Mouse (Mus musculus): ENCODE measurements at regions not wholly inside any gene's neighbourhood (a gene's known extent, or its start where the extent isn't known, plus 50 kb on each side); places are given as distances from the start of the nearest gene placed in this dataset.

DNA sequence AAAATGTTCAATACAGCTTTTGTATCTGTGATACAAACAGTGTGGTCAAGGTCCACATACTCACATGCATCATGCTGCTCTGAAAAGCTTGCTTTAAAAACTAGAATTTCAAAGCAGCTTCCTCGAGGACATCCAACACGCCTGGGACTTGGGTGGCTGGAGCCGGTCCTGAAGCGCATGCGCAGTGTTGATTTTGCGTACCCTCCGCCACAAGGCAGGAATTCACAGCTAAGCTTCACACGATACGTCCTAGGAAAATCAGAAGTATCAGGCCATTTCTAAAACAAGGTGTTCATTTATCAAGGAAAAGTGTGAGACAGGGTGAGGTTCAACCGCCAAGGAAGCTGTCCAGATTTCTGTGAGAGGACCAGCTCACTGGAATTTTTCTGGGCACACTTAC is 202.1 kb upstream of the Daam1 start:
- no peaks in the 10 kb centered on the region for H3K9me3 ChIP-seq (ENCODE audit: control insufficient read depth, low read length)
- 92% methylated on average over 10 of the region's 10 CpGs for WGBS
- no peak overlapping the region for H3K4me2 ChIP-seq (ENCODE audit: low read depth, severe bottlenecking)
- ATAC-seq (ENCODE audit: insufficient number of reproducible peaks, low FRiP score, low TSS enrichment, low read depth) (no peak), DNase-seq (ENCODE audit: low spot score) (no peak)
- H3K4me3 ChIP-seq (ENCODE audit: low read depth, low read length), result no peak overlapping the region
- H3K4me1 ChIP-seq (ENCODE audit: control insufficient read depth, insufficient read depth, low read length), result 0 out of 2 replicates have a peak, but pooled peaks cover 2% of the 10 kb centered on the region
- no peaks in the 10 kb centered on the region for H3K36me3 ChIP-seq (ENCODE audit: control insufficient read depth, insufficient read depth, low read length)
- no peaks in the 10 kb centered on the region for H3K27me3 ChIP-seq (ENCODE audit: control insufficient read depth, insufficient read depth, low read length)
- no peak overlapping the region for H3K27ac ChIP-seq (replicated peaks; ENCODE audit: low read depth, low read length)
- H3K9ac ChIP-seq (ENCODE audit: low read length), result no peak overlapping the region

- no peak overlapping the region for H3K4me3 ChIP-seq (ENCODE audit: low read depth, low read length)
- no peaks in the 10 kb centered on the region for H3K36me3 ChIP-seq (ENCODE audit: control insufficient read depth, insufficient read depth, low read length)
- H3K4me2 ChIP-seq (ENCODE audit: low read depth, severe bottlenecking), result no peak overlapping the region
- ATAC-seq (ENCODE audit: insufficient number of reproducible peaks, low FRiP score, low TSS enrichment, low read depth) (no peak), DNase-seq (ENCODE audit: low spot score) (no peak)
- no peaks in the 10 kb centered on the region for H3K27me3 ChIP-seq (ENCODE audit: control insufficient read depth, insufficient read depth, low read length)
- no peaks in the 10 kb centered on the region for H3K9me3 ChIP-seq (ENCODE audit: control insufficient read depth, low read length)
- H3K27ac ChIP-seq (replicated peaks; ENCODE audit: low read depth, low read length), result no peak overlapping the region
- 0 out of 2 replicates have a peak, but pooled peaks cover 2% of the 10 kb centered on the region for H3K4me1 ChIP-seq (ENCODE audit: control insufficient read depth, insufficient read depth, low read length)
- 89% methylated on average over 3 of the region's 3 CpGs for WGBS
- no peak overlapping the region for H3K9ac ChIP-seq (ENCODE audit: low read length)
Observed at GRCm38 (mm10) chr12:71630386-71630785, 200.5 kb upstream of the Daam1 start.

DNA sequence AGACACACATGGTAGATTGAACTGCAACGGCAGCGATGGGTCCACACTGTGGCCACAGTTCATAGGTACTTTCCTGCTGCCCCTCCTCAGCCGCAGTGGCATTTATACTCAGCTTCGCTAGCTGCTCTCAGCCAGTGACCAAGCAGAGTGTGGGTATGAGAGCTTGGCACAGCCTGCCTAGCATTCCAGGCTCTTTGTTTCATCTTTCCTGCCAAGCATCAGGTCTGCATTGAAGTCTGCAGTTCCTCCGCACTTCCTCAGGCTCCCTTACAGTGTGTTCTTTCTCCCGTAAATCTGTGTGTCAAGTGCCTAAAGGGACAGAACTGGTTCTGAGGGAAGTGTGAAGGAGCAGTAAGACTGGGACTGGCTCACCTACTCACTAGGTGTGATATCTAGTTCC is 194.6 kb upstream of the Daam1 start:
- Histone ChIP-seq H3K27me3 (ENCODE audit: control insufficient read depth, insufficient read depth, low read length) (no peaks in the 10 kb centered on the region), H3K36me3 (ENCODE audit: control insufficient read depth, insufficient read depth, low read length) (no peaks in the 10 kb centered on the region)
- 89% methylated on average over 6 of the region's 6 CpGs for WGBS

GRCm38 (mm10) chr12:71637248-71637647 is 193.6 kb upstream of the Daam1 start:
- no peaks in the 10 kb centered on the region for H3K27me3 ChIP-seq (ENCODE audit: control insufficient read depth, insufficient read depth, low read length)
- H3K4me3 ChIP-seq (ENCODE audit: low read depth, low read length), result no peak overlapping the region
- 75% methylated on average over 3 of the region's 3 CpGs for WGBS
- no peak overlapping the region for H3K9ac ChIP-seq (ENCODE audit: low read length)
- DNase-seq (ENCODE audit: low spot score) (no peak), ATAC-seq (ENCODE audit: insufficient number of reproducible peaks, low FRiP score, low TSS enrichment, low read depth) (no peak)
- H3K36me3 ChIP-seq (ENCODE audit: control insufficient read depth, insufficient read depth, low read length), result no peaks in the 10 kb centered on the region
- no peaks in the 10 kb centered on the region for H3K9me3 ChIP-seq (ENCODE audit: control insufficient read depth, low read length)
- no peak overlapping the region for H3K27ac ChIP-seq (replicated peaks; ENCODE audit: low read depth, low read length)
- H3K4me1 ChIP-seq (ENCODE audit: control insufficient read depth, insufficient read depth, low read length), result no peaks in the 10 kb centered on the region
- H3K4me2 ChIP-seq (ENCODE audit: low read depth, severe bottlenecking), result no peak overlapping the region

More for the DNA sequence above, 194.6 kb upstream of the Daam1 start:
- H3K4me2 ChIP-seq (ENCODE audit: low read depth, severe bottlenecking), result no peak overlapping the region
- no peaks in the 10 kb centered on the region for H3K9me3 ChIP-seq (ENCODE audit: control insufficient read depth, low read length)
- no peak overlapping the region for H3K4me3 ChIP-seq (ENCODE audit: low read depth, low read length)
- H3K9ac ChIP-seq (ENCODE audit: low read length), result no peak overlapping the region
- no peak overlapping the region for H3K27ac ChIP-seq (replicated peaks; ENCODE audit: low read depth, low read length)
- DNase-seq (ENCODE audit: low spot score) (no peak), ATAC-seq (ENCODE audit: insufficient number of reproducible peaks, low FRiP score, low TSS enrichment, low read depth) (no peak)
- no peaks in the 10 kb centered on the region for H3K4me1 ChIP-seq (ENCODE audit: control insufficient read depth, insufficient read depth, low read length)

DNA sequence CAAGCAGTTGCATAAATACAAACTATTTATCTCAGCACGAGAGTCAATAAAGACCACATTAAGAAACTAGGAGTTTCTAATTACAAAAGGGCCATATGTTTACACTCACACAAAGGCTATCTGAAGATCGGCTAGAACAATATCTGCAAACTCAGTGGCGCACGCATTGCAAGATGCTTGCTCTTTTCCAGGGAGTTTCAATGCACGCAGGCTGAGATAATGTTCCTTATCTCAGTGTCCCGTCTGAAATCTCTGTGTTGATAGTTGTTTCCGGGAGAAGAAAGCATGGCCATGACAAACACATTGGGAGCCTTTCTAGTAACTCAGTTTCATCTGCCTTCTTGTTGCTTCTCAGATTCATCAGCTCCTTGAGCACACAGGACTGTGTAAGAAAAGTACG is 192.6 kb upstream of the Daam1 start:
- Histone ChIP-seq H3K9ac (ENCODE audit: low read length) (no peak overlapping the region), H3K4me3 (ENCODE audit: low read depth, low read length) (no peak overlapping the region), H3K27me3 (ENCODE audit: control insufficient read depth, insufficient read depth, low read length) (no peaks in the 10 kb centered on the region), H3K9me3 (ENCODE audit: control insufficient read depth, low read length) (no peaks in the 10 kb centered on the region), H3K4me1 (ENCODE audit: control insufficient read depth, insufficient read depth, low read length) (no peaks in the 10 kb centered on the region), H3K4me2 (ENCODE audit: low read depth, severe bottlenecking) (no peak overlapping the region), H3K27ac (replicated peaks; ENCODE audit: low read depth, low read length) (no peak overlapping the region), H3K36me3 (ENCODE audit: control insufficient read depth, insufficient read depth, low read length) (no peaks in the 10 kb centered on the region)
- 71% methylated on average over 8 of the region's 8 CpGs for WGBS
- DNase-seq (ENCODE audit: low spot score), result no peak
- no peak for ATAC-seq (ENCODE audit: insufficient number of reproducible peaks, low FRiP score, low TSS enrichment, low read depth)

DNA sequence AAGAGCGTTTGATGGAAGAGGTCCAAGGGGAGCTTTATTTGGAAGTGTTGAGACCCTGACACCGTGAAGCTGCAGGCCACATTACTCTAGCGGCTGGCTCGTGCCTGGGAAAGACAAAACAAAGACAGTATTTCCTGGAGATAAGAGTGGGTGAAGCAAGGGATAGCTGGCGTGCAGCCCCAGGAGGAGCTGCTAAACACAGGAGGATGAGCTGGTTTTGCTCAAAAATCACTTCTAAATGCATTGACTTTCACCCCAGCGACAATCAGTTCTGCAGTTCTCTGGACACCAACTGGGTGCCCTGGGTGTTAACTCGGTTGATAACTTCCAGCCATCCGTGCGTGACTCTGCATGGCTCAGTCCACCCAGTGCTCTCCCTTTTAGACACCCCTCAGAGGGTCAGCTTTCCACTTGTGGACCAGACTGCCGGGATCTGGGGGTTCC is 190.8 kb upstream of the Daam1 start:
- Histone ChIP-seq H3K4me3 (ENCODE audit: low read depth, low read length) (no peak overlapping the region), H3K27me3 (ENCODE audit: control insufficient read depth, insufficient read depth, low read length) (no peaks in the 10 kb centered on the region), H3K9me3 (ENCODE audit: control insufficient read depth, low read length) (no peaks in the 10 kb centered on the region), H3K4me1 (ENCODE audit: control insufficient read depth, insufficient read depth, low read length) (no peaks in the 10 kb centered on the region), H3K9ac (ENCODE audit: low read length) (no peak overlapping the region), H3K36me3 (ENCODE audit: control insufficient read depth, insufficient read depth, low read length) (no peaks in the 10 kb centered on the region), H3K27ac (replicated peaks; ENCODE audit: low read depth, low read length) (no peak overlapping the region), H3K4me2 (ENCODE audit: low read depth, severe bottlenecking) (no peak overlapping the region)
- DNase-seq (ENCODE audit: low spot score), result no peak
- ATAC-seq (ENCODE audit: insufficient number of reproducible peaks, low FRiP score, low TSS enrichment, low read depth), result no peak
- 69% methylated on average over 10 of the region's 10 CpGs for WGBS

- no peak overlapping the region for H3K4me3 ChIP-seq (ENCODE audit: low read depth, low read length)
- DNase-seq (ENCODE audit: low spot score) (no peak), ATAC-seq (ENCODE audit: insufficient number of reproducible peaks, low FRiP score, low TSS enrichment, low read depth) (no peak)
- no peak overlapping the region for H3K4me2 ChIP-seq (ENCODE audit: low read depth, severe bottlenecking)
- no peak overlapping the region for H3K27ac ChIP-seq (replicated peaks; ENCODE audit: low read depth, low read length)
- no peaks in the 10 kb centered on the region for H3K36me3 ChIP-seq (ENCODE audit: control insufficient read depth, insufficient read depth, low read length)
- H3K4me1 ChIP-seq (ENCODE audit: control insufficient read depth, insufficient read depth, low read length), result no peaks in the 10 kb centered on the region
- WGBS, result 95% methylated on average over 2 of the region's 2 CpGs
- H3K9me3 ChIP-seq (ENCODE audit: control insufficient read depth, low read length), result no peaks in the 10 kb centered on the region
- no peak overlapping the region for H3K9ac ChIP-seq (ENCODE audit: low read length)
- H3K27me3 ChIP-seq (ENCODE audit: control insufficient read depth, insufficient read depth, low read length), result no peaks in the 10 kb centered on the region
Observed at GRCm38 (mm10) chr12:71641486-71641885, 189.4 kb upstream of the Daam1 start.

- ATAC-seq (ENCODE audit: insufficient number of reproducible peaks, low FRiP score, low TSS enrichment, low read depth), result no peak
- H3K27me3 ChIP-seq (ENCODE audit: control insufficient read depth, insufficient read depth, low read length), result no peaks in the 10 kb centered on the region
- H3K9me3 ChIP-seq (ENCODE audit: control insufficient read depth, low read length), result no peaks in the 10 kb centered on the region
- no peak for DNase-seq (ENCODE audit: low spot score)
- no peak overlapping the region for H3K4me2 ChIP-seq (ENCODE audit: low read depth, severe bottlenecking)
- no peak overlapping the region for H3K27ac ChIP-seq (replicated peaks; ENCODE audit: low read depth, low read length)
- 74% methylated on average over 8 of the region's 8 CpGs for WGBS
- H3K9ac ChIP-seq (ENCODE audit: low read length), result no peak overlapping the region
- no peak overlapping the region for H3K4me3 ChIP-seq (ENCODE audit: low read depth, low read length)
- H3K36me3 ChIP-seq (ENCODE audit: control insufficient read depth, insufficient read depth, low read length), result no peaks in the 10 kb centered on the region
- H3K4me1 ChIP-seq (ENCODE audit: control insufficient read depth, insufficient read depth, low read length), result no peaks in the 10 kb centered on the region
Observed at GRCm38 (mm10) chr12:71642797-71643337, 188.0 kb upstream of the Daam1 start.

DNA sequence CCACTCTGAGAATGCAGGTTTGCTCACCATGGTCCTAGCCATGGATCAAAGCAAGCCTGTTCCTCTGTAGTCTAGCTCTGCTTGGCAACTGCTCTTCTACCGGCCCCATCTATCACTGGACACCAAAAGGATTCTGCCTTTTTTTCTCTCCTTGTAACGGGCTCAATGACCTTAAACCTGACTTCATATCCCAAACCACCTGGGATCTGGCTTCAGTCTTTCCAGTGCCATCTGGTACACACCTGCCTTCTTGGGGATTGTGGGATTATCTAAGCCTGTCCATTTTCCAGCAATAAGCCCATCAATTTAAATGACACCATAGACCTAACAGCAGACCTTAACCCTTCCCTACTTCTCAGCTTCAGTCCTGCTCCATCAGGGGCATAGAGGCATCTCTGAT is 179.6 kb upstream of the Daam1 start:
- H3K4me3 ChIP-seq (ENCODE audit: low read depth, low read length), result no peak overlapping the region
- ATAC-seq (ENCODE audit: insufficient number of reproducible peaks, low FRiP score, low TSS enrichment, low read depth) (no peak), DNase-seq (ENCODE audit: low spot score) (no peak)
- H3K9me3 ChIP-seq (ENCODE audit: control insufficient read depth, low read length), result no peaks in the 10 kb centered on the region
- H3K4me1 ChIP-seq (ENCODE audit: control insufficient read depth, insufficient read depth, low read length), result no peaks in the 10 kb centered on the region
- H3K4me2 ChIP-seq (ENCODE audit: low read depth, severe bottlenecking), result no peak overlapping the region
- no peak overlapping the region for H3K9ac ChIP-seq (ENCODE audit: low read length)
- no peaks in the 10 kb centered on the region for H3K36me3 ChIP-seq (ENCODE audit: control insufficient read depth, insufficient read depth, low read length)
- H3K27me3 ChIP-seq (ENCODE audit: control insufficient read depth, insufficient read depth, low read length), result no peaks in the 10 kb centered on the region
- H3K27ac ChIP-seq (replicated peaks; ENCODE audit: low read depth, low read length), result no peak overlapping the region
- 42% methylated on average over 2 of the region's 2 CpGs for WGBS

All from limb, embryonic 11.5 days (tissue).